Mouse (Mus musculus) embryonic facial prominence, embryonic 15.5 days (tissue): Measurements from ENCODE around the gene Trappc1. TPM values are rescaled to one million over a fixed set of nuclear protein-coding genes. Genes with fewer than 3 reads are reported as not detected.
A peak's percentile ranks its signal among the peaks of the same experiment; 100 is the strongest.
"Not testable (repeated sequence)": the region's sequence is repeated elsewhere in the genome, so short reads cannot be mapped to it uniquely, and the experiment has no call there.

Source experiments
- ATAC-seq: fragments of 200-750 bp; cut with Nextera tagmentation; 2 replicates; pipeline ENCODE4 v1.8.0; 2017; ENCODE audit warnings: low read depth, moderate TSS enrichment; ENCODE audit not compliant: insufficient number of reproducible peaks, low FRiP score, low TSS enrichment
- H3K27ac ChIP-seq: fragments of 300-500 bp; sonication (generic); replicated peaks from 2 replicates; pipeline ENCODE4 v1.5.1; 2015; ENCODE audit warnings: mild to moderate bottlenecking, inconsistent platforms
- H3K27me3 ChIP-seq: fragments of 300-500 bp; sonication (generic); 2 replicates; pipeline ENCODE4 v1.6.1; 2015; ENCODE audit warnings: inconsistent platforms
- H3K36me3 ChIP-seq: fragments of 300-500 bp; sonication (generic); 2 replicates; pipeline ENCODE4 v1.6.1; 2015; ENCODE audit warnings: mild to moderate bottlenecking, inconsistent platforms
- H3K4me1 ChIP-seq: fragments of 300-500 bp; sonication (generic); 2 replicates; pipeline ENCODE4 v1.6.1; 2015; ENCODE audit warnings: inconsistent platforms
- H3K4me2 ChIP-seq: fragments of 300-500 bp; sonication (generic); replicated peaks from 2 replicates; pipeline ENCODE4 v1.6.1; 2015; ENCODE audit warnings: mild to moderate bottlenecking, inconsistent platforms
- H3K4me3 ChIP-seq: fragments of 300-500 bp; sonication (generic); replicated peaks from 2 replicates; pipeline ENCODE4 v1.5.1; 2015; ENCODE audit warnings: mild to moderate bottlenecking, inconsistent platforms
- H3K9ac ChIP-seq: fragments of 300-500 bp; sonication (generic); 2 replicates; pipeline ENCODE4 v1.6.1; 2015; ENCODE audit warnings: inconsistent platforms
- H3K9me3 ChIP-seq: fragments of 300-500 bp; sonication (generic); replicated peaks from 2 replicates; pipeline ENCODE4 v1.6.1; 2016; ENCODE audit warnings: inconsistent platforms
- WGBS: fragments of 180-500 bp; shearing (Covaris S2); methylation state at CpG from one replicate; pipeline ENCODE4 v1.1.7; 2015; 5-methylcytosine and 5-hydroxymethylcytosine counted together
- polyA plus RNA-seq: library from polyadenylated mRNA; unstranded; fragments of >200 nt; fragmentation: Nextera tagmentation; extraction: Ambion mirVana; gene quantifications from 2 replicates; pipeline ENCODE4 v1.2.1, GENCODE M21; 2015

The Trappc1 gene
- polyA plus RNA-seq, 1 experiment from 2014 or later: 150 TPM

DNA sequence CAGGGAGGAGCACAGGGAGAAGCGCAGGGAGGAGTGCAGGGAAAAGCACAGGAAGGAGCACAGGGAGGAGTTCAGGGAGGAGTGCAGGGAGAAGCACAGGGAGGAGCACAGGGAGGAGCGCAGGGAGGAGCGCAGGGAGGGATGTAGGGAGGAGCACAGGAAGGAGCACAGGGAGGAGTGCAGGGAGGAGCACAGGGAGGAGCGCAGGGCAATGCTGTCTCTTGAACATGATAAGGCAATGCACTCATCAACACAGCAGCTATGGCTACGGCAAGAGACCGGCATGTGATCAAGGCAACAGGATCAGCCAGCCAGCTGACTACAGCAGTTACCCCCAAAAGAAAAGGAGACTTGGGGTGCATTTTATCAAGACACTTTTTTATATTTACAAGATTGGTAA, 7.4 kb upstream of the Trappc1 start:
- ATAC-seq: no peak

DNA sequence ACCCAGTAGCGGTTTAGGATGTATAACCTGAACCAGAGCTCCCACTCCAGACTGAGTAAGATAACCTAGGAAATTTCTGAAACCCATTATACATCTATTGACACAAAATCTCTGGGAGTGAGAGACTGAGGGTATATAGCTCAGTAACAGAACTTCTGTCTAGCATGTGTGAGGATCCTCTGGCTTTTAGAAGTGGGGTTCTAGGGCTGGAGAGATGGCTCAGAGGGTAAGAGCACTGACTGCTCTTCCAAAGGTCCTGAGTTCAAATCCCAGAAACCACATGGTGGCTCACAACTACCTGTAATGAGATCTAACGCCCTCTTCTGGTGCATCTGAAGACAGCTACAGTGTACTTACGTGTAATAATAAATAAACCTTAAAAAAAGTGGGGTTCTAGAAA, 5.8 kb upstream of the Trappc1 start:
- peaks cover 49% of the 10 kb centered on the region for H3K36me3 ChIP-seq
- not testable (repeated sequence) for ATAC-seq, H3K4me3 ChIP-seq, H3K9ac ChIP-seq, H3K9me3 ChIP-seq, H3K27me3 ChIP-seq, H3K27ac ChIP-seq, H3K4me2 ChIP-seq
- WGBS: 86% methylated on average over 3 of the region's 3 CpGs
- H3K4me1 ChIP-seq: peaks cover 15% of the 10 kb centered on the region

More for the DNA sequence above, 7.4 kb upstream of the Trappc1 start:
- no peaks in the 10 kb centered on the region for H3K4me1 ChIP-seq
- no peak overlapping the region for H3K4me2 ChIP-seq
- H3K27ac ChIP-seq: no peak overlapping the region
- 94% methylated on average over 6 of the region's 6 CpGs for WGBS
- H3K4me3 ChIP-seq: no peak overlapping the region
- H3K36me3 ChIP-seq: peaks cover 64% of the 10 kb centered on the region
- H3K9ac ChIP-seq: no peak overlapping the region
- H3K27me3 ChIP-seq: no peaks in the 10 kb centered on the region
- no peaks in the 10 kb centered on the region for H3K9me3 ChIP-seq

DNA sequence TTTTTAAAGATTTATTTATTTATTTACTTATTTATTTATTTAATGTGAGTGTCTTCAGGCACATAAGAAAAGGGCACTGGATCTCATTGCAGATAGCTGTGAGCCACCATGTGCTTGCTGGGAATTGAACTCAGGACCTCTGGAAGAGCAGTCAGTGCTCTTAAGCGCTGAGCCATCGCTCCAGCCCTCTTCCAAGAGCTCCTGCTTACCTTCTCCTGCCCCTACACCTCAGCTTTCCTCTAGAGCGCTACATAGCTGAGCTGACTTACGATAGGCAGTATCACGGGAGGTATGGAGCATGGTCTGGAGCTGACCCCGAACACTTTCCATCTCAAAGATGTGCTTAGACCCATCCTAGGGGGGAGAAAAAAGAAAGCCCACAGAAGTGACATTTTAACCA, 2.2 kb upstream of the Trappc1 start:
- WGBS: 95% methylated on average over 6 of the region's 6 CpGs
- H3K27me3 ChIP-seq: peaks cover 1% of the 10 kb centered on the region; the same call in 1 of the 2 replicates
- no peak overlapping the region for H3K9ac ChIP-seq
- ATAC-seq: no peak
- H3K9me3 ChIP-seq: no peaks in the 10 kb centered on the region
- no peak overlapping the region for H3K27ac ChIP-seq
- H3K4me1 ChIP-seq: peaks cover 38% of the 10 kb centered on the region
- H3K4me3 ChIP-seq: no peak overlapping the region
- peaks cover 38% of the 10 kb centered on the region for H3K36me3 ChIP-seq
- H3K4me2 ChIP-seq: no peak overlapping the region

DNA sequence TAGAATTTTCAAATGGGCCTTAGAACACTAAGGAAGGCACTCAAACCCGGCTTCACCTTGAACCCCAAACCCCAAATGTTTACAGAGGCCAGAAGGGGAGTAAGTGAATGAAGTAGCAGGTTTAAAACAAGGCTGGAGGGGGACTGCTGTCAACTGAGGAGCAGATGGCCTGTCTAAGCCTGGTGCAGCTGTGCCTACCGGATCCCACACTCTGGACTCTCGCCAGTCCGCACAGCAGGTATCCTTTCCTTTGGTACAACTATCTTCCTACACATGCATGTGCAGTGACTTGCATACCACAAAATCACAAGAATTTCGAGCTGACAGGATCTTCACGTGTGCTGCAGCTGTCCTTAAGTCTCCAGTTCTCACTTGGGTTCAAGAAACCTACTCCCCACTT, 1.8 kb upstream of the Trappc1 start:
- H3K36me3 ChIP-seq: peaks cover 38% of the 10 kb centered on the region
- peak overlapping the region; percentile 67 for H3K4me3 ChIP-seq
- H3K9me3 ChIP-seq: no peaks in the 10 kb centered on the region
- peaks cover 42% of the 10 kb centered on the region for H3K4me1 ChIP-seq
- H3K27ac ChIP-seq: no peak overlapping the region
- peak overlapping the region; percentile 84 for H3K4me2 ChIP-seq
- peaks cover 6% of the 10 kb centered on the region for H3K27me3 ChIP-seq
- WGBS: 53% methylated on average over 6 of the region's 6 CpGs
- no peak overlapping the region for H3K9ac ChIP-seq
- ATAC-seq: no peak

DNA sequence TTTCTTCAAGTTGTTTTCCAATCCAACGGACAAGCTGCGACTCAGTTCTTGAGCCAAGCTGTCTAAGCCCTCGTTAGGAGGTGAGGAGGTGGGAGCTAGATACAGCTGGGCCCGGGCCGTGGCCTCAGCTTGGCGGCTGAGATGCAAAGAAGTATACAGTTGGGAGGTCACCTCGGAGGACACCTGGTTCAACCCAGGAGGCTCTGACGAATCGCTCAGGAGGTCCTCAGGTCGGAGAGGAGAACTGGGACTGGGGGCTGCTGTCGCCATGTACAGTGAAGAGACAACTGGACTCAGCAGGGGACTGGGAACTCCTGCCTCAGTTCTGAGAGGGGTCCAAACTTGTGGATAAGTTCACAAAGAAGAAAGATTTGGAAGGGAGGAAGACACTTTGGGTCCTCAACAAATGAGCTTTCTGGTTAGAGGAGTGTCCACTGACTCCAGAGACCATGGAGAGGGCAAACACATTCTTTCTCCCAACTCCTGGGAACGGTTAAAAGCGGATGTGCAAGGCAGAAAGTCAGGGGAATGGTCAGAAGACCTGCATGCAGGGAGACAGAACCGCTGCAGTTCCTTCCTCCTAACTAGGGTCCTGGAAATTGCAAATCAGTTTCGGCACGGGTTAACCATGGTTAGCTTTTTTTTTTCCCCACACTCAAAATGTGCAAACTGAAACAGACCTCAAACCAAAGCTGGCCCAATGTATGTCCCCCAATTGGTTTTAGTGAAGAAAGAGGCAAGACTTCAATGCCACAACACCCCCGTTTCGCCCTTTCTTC, 898 bp upstream of the Trappc1 start:
- no peak for ATAC-seq
- WGBS: 23% methylated on average over 18 of the region's 18 CpGs

GRCm38 (mm10) chr11:69324749-69325148, 969 bp downstream of the Trappc1 start:
- Histone ChIP-seq H3K27ac (no peak overlapping the region), H3K9me3 (no peaks in the 10 kb centered on the region), H3K27me3 (peaks cover 22% of the 10 kb centered on the region), H3K36me3 (peaks cover 14% of the 10 kb centered on the region; the same call in 1 of the 2 replicates), H3K4me1 (peaks cover 44% of the 10 kb centered on the region), H3K4me2 (peak overlapping the region; percentile 84), H3K9ac (no peak overlapping the region; the same call in 1 of the 2 replicates), H3K4me3 (peak overlapping the region; percentile 67)
- no peak for ATAC-seq
- WGBS: 87% methylated on average over 6 of the region's 6 CpGs

More for the DNA sequence above, 898 bp upstream of the Trappc1 start:
- Histone ChIP-seq H3K4me3 (peak overlapping the region; percentile 67), H3K9ac (peak overlapping the region; percentile 63), H3K9me3 (no peaks in the 10 kb centered on the region), H3K4me1 (peaks cover 44% of the 10 kb centered on the region), H3K4me2 (peak overlapping the region; percentile 84), H3K36me3 (peaks cover 32% of the 10 kb centered on the region), H3K27ac (peak overlapping the region; percentile 88), H3K27me3 (peaks cover 14% of the 10 kb centered on the region)

DNA sequence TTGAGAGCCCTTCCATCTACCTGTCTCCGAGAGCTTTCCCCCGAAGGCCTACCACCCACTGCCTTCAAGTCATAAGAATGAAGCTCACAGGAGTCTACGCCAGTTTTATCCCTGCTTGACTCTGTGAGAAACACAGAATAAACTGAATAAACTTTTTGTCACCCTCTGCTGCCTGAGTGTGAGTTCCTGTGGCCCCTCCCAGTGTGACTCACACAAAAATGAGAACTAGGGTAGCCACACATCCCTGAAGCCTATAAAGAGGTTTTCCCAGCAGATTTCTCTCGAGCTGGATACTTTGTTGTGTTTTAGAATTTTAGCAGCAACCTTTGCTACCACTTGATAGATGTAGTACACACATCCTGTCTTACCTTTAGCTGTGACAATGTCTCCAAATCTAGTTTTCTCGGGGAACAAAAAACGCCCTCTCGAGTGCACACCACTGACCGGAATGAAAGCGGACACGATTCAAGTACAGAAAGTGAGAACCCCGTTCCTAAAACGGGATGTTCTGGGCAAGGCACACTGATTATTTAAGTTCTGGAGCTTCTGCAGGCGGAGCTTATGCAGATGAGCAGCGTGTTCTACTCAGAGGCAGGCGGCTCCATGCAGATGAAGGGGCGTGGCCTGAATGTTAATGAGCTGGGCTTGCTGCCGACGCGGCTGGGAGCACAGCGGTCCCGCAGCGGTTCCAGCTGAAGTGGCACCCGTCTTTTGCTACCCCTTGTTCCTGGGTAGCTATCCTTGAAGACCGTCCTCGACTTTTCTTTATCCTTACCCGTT, 2.0 kb downstream of the Trappc1 start, which contains the start of gene Kcnab3:
TSS of gene Kcnab3 (plus strand) at position 631 of the 780 bp plus-strand sequence.
- WGBS: 11% methylated on average over 26 of the region's 26 CpGs
- Histone ChIP-seq H3K27me3 (peaks cover 22% of the 10 kb centered on the region), H3K9ac (peak within 1 kb of the TSS; percentile 37), H3K36me3 (0 out of 2 replicates have a peak, but pooled peaks cover 4% of the 10 kb centered on the region), H3K4me1 (peaks cover 44% of the 10 kb centered on the region), H3K4me3 (peak within 1 kb of the TSS; percentile 51), H3K27ac (peak within 1 kb of the TSS; percentile 48; the same call in 1 of the 2 replicates), H3K4me2 (peak within 1 kb of the TSS; percentile 89), H3K9me3 (no peaks in the 10 kb centered on the region)
- peak; percentile 69; the same call in 1 of the 2 replicates for ATAC-seq

DNA sequence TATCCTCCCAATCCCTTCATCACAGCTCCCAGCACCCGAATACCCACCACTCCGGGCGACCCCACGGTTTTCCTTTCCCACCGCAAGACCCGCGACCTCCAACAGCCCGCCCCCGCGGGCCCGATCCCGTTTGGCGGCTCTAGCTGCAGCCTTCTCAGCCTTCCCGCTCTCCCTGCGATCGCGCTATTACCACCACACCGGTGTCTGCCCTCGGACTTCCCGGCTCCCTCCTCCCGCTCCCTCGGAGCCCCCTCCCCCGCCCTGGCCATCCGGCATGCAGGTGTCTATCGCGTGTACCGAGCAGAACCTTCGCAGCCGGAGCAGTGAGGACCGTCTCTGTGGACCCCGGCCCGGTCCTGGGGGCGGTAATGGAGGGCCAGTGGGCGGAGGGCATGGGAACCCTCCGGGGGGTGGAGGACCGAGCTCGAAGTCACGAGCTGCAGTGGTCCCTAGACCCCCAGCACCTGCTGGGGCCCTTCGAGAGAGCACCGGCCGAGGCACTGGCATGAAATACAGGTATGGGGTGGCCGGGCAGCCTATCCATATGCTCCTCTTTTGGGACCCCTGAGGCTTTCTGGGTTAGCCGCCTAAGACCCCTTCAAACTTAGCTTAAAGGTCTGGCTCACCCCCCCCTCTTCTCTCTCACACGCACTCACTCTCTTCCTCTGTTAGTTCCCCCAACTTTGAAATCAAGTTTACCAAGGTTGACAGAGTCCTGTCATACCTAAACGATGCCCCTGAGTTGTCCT, 2.8 kb downstream of the Trappc1 start:
- H3K4me2 ChIP-seq: peak overlapping the region; percentile 89
- no peak for ATAC-seq
- H3K9ac ChIP-seq: peak overlapping the region; percentile 37
- peaks cover 22% of the 10 kb centered on the region for H3K27me3 ChIP-seq
- peak overlapping the region; percentile 51 for H3K4me3 ChIP-seq
- peaks cover 50% of the 10 kb centered on the region for H3K4me1 ChIP-seq
- WGBS: under 1% methylated on average over 45 of the region's 45 CpGs
- no peak overlapping the region for H3K27ac ChIP-seq
- no peaks in the 10 kb centered on the region for H3K36me3 ChIP-seq
- H3K9me3 ChIP-seq: no peaks in the 10 kb centered on the region

DNA sequence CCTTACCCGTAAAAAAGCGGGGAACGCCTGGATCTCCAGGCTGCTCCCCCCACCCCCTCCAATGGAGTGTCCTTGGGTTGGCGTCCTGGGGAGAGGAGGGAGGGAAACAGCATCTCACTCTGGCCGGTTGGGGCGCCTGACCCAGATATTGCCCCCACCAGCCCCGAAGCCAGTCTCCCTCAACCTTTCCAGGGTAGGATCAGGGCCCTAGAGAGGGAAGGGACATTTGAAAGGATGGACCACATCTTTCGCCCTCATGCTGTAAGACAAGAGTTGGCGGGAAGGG, 3.3 kb downstream of the Trappc1 start:
- H3K4me2 ChIP-seq: peak overlapping the region; percentile 89
- H3K9ac ChIP-seq: no peak overlapping the region
- H3K36me3 ChIP-seq: no peaks in the 10 kb centered on the region
- H3K4me1 ChIP-seq: peaks cover 48% of the 10 kb centered on the region
- no peak for ATAC-seq
- peak overlapping the region; percentile 51 for H3K4me3 ChIP-seq
- 13% methylated on average over 9 of the region's 9 CpGs for WGBS
- H3K9me3 ChIP-seq: no peaks in the 10 kb centered on the region
- H3K27me3 ChIP-seq: peaks cover 22% of the 10 kb centered on the region
- no peak overlapping the region for H3K27ac ChIP-seq

DNA sequence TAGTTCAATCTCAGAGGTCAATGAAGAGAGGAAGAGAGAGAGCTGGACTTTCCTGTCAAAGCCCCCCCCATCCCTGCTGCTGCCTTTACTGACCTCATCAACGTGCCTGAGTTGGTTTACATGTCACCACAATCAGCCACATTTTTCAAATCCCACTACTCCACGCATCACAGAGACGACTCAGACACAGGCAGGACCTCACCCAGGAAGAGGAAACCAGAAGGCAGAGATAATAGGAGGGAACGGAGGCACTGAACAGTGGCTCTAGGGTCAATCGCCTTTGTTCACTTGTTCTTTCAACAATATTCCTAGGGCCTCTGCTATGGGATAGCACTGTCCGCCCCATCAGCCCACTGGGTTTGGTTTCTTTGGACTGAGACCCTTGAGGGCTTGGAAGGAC, 3.9 kb downstream of the Trappc1 start:
- no peaks in the 10 kb centered on the region for H3K36me3 ChIP-seq
- no peaks in the 10 kb centered on the region for H3K9me3 ChIP-seq
- no peak overlapping the region; the same call in 1 of the 2 replicates for H3K9ac ChIP-seq
- H3K27me3 ChIP-seq: peaks cover 22% of the 10 kb centered on the region
- no peak for ATAC-seq
- H3K27ac ChIP-seq: no peak overlapping the region
- 53% methylated on average over 6 of the region's 6 CpGs for WGBS
- no peak overlapping the region for H3K4me3 ChIP-seq
- H3K4me2 ChIP-seq: no peak overlapping the region
- peaks cover 48% of the 10 kb centered on the region for H3K4me1 ChIP-seq

GRCm38 (mm10) chr11:69328517-69328916, 4.7 kb downstream of the Trappc1 start:
- H3K27ac ChIP-seq: no peak overlapping the region
- ATAC-seq: no peak
- H3K4me3 ChIP-seq: no peak overlapping the region
- H3K4me2 ChIP-seq: no peak overlapping the region
- peaks cover 22% of the 10 kb centered on the region for H3K27me3 ChIP-seq
- no peaks in the 10 kb centered on the region for H3K36me3 ChIP-seq
- no peak overlapping the region for H3K9ac ChIP-seq
- H3K9me3 ChIP-seq: no peaks in the 10 kb centered on the region
- WGBS: 93% methylated on average over 6 of the region's 6 CpGs
- H3K4me1 ChIP-seq: peaks cover 49% of the 10 kb centered on the region
